Mouse (Mus musculus) embryo, embryonic 11 days (tissue): ENCODE measurements around the gene Rad51ap1.
A peak's percentile ranks its signal among the peaks of the same experiment; 100 is the strongest.

Source experiments
- DNase-seq: peaks from one replicate; pipeline ENCODE4 v3.0.0-alpha.2; 2015

Rad51ap1 gene

DNA sequence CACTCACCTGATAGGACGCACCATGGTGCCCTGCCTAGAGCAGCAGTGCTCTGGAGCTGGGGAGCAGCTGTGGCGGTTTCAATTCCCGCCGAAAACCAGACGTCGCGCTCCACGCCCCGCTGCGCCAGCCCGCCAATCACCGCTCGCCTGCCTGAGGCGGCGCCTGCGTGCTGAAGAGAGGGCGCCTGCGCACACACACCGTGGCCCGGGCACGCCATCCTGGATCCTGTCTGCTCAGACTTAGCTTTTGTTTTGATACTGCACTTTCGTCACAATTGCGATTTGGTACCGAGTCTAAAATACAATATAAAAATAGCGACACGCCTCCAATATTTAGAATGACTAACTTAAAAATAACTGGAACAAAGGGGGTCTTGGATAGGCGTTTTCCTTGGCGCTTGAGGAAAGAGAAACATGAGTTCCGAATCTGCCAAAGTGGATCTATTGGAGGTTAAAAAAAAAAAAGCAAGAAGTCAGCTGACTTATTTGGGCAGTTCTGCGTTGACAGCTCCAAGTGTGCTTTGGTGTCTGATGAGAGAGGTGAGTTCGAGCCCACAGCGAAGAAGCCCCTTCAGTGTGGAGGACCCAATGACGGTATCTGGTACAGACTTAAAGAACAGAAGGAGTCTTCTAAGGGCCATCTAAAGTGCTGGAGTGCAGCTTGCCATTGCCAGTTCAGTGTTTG is at the start of gene Rad51ap1, which contains the start of gene D6Wsu163e:
TSS of gene Rad51ap1 (minus strand) at position 101 of the 685 bp plus-strand sequence.
TSS of gene D6Wsu163e (plus strand) at position 476 of the 685 bp plus-strand sequence.
- peak; percentile 97 for DNase-seq

- DNase-seq = no peak
Measured at GRCm38 (mm10) chr6:126981539-126982234, 42.3 kb upstream of the Rad51ap1 start.

DNA sequence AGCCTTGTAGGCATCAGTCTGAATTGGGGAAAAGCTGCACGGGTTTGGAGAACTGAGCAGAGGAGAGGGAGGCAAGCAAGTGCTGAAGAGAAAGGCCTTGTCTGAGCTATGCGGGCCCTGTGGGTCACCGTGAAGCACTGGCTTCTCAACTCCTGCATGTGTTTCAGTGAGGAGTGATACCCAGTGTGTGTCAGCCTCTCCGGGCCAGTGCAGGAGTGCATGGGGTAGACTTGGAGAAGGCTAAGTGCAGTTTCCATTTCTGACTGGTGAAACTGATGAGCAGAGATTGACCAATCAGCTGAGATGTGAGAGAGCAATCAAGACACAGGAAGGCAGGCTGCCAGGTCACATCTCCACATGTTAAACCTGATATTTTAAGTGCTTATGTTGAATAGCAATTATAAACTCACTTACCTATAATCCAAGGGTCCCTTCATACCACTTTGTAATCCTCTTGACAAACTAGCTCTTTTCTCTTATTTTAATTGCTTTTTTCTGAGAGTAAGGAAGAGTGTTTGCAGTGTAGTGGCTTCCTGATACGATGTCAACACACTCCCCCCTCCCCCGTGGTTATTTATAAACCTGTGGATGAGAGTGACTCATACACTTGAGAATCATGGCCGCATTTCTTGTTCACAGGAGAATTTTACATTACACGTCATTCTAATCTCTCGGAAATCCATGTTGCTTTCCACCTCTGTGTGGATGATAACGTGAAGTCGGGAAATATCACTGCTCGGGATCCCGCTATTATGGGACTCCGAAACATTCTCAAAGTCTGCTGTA is 27.0 kb upstream of the Rad51ap1 start:
- no peak for DNase-seq

- DNase-seq = no peak
Measured at GRCm38 (mm10) chr6:126963426-126963825, 24.0 kb upstream of the Rad51ap1 start.

- DNase-seq = no peak
Measured at GRCm38 (mm10) chr6:126962709-126963108, 23.3 kb upstream of the Rad51ap1 start.

GRCm38 (mm10) chr6:126961371-126962018 is 22.1 kb upstream of the Rad51ap1 start:
- no peak for DNase-seq

DNA sequence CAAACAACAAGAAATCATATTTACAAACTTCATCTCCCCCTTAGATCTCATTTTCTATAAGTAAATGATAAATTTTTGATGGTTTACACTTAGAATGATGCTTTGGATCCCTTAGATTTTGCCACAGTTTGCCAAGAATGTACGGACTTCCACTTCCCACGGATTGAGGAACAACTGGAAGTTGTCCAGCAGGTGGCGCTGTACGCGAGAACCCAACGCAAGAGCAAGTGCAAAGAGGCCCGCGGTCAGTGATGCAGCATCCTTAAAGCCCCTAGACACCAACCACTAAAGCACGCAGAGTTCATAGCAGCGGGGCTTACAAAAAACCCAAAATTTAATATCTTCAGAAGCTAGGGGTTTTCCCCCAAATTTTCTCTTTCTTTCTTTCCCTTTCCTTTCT is 16.3 kb upstream of the Rad51ap1 start:
- DNase-seq = peak; percentile 91

GRCm38 (mm10) chr6:126948336-126948735 is 8.9 kb upstream of the Rad51ap1 start:
- peak; percentile 37 for DNase-seq

DNA sequence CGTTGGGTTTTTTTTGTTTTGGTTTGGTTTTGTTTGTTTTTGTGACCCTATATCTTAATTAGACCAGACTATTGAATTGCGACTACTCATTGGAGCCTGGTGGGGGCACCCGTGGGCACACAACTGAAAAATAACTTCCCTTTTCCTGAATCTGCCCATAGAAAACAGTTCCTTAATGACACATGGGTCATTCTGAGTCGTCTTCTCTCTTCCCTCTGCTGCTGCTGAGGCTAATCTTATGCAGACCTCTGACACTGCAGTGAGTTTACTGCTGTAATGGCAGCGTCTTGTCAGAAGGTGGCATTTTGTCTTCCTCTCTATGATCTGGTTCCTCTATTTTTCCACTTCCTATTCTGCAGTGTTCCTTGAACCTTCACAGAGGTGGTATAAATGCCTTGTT is 1.1 kb upstream of the Rad51ap1 start:
- DNase-seq = peak; percentile 29

GRCm38 (mm10) chr6:126938853-126939486 is 417 bp downstream of the Rad51ap1 start:
- DNase-seq = no peak

DNA sequence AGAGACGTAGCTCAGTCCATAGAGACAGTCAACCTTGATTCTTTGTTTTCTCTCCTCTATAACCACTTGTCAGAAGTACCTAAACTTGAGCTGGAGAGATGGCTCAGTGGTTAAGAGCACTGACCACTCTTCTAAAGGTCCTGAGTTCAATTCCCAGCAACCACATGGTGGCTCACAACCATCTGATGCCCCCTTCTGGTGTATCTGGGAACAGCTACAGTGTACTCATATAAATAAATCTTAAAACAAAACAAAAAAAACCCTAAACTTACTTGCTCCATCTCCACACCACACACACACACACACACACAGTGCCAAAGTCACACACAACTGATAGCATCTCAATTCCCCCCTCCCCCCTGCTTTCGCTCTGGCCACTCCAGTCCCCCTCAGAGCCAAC is 1.3 kb downstream of the Rad51ap1 start:
- DNase-seq = peak; percentile 7

GRCm38 (mm10) chr6:126932896-126933295 is 6.5 kb downstream of the Rad51ap1 start:
- DNase-seq = no peak

DNA sequence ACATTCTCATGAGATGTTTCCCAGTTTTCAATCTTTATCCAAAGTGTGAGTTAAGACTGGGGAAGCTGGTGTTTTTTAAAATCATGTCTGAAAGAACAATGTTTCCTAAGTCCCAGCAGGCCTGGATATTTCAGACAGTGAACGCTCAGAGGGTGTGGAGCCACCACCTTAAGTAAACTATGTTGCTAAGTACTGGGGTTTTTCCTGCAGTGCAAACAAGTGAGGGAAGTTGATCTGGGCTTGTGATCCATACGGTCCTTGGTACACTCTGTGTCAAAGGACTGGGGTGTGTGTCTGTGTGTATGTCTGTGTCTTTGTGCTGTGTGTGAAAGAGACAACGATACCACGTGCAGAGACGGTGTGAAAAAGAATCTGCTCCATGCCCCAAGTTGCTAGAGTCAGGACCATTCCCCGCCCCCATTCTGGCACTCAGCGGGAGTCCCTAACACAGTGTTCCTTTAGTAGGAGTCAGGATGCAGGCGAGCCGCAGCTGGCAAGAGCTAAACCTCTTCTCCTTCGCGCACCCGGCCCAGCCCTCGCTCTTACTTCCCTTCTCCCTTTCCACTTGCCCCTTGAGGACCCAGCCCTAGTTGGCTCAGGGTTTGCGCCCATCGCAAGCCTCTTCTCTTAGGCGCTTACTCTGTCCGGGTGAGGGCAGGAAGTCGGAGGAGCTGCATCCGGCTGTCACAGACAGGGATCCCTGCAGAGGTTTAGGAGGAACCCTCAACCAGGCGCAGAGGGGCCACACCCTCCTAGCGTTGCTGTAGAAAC is 18.1 kb downstream of the Rad51ap1 start, which contains the start of gene Dyrk4:
TSS of gene Dyrk4 (minus strand) at position 729 of the 771 bp plus-strand sequence.
- DNase-seq = peak; percentile 43

- no peak for DNase-seq
Measured at GRCm38 (mm10) chr6:126914928-126915327, 24.5 kb downstream of the Rad51ap1 start.

- no peak for DNase-seq
Measured at GRCm38 (mm10) chr6:126910727-126911126, 28.7 kb downstream of the Rad51ap1 start.

- DNase-seq = no peak
Measured at GRCm38 (mm10) chr6:126907876-126908275, 31.5 kb downstream of the Rad51ap1 start.

DNA sequence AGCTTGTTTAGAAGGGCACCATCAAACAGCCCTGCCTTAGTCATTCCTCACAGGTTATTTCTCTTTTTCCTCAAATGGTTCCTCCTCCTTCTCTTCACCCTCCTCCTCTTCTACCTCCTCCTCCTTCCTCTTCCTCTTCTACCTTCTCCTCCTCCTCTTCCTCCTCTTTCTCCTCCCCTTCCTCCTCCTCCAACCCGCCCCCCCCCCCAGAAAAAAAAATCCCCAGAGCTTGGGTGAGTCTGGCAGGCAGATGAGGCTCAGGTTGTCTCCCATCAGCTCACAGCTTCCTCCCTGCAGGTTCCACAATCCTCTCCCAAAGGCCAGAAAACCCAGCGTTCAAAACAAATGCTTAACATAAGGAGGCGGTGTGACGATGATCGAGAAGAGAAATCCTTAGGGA is 32.0 kb downstream of the Rad51ap1 start:
- DNase-seq = no peak

DNA sequence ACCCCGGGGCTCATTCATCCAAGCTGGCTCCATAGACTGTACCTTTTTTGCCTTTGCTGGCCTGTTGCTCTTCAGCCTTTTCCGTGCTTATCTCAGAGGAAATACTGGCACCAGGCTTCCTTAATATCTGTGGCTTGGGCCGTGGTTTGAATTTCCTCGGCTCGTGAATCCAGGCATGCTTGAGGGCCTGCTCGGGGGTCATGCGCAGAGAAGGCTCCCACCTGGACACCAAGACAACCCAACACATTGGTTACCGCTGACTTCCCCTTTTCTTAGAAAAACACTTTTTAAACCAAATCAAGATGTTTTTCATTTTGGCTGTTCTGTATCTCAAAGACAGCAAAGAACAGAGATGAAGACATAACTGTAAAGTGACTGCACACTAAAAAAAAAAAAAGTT is 62.3 kb downstream of the Rad51ap1 start:
- DNase-seq = no peak
